Mouse (Mus musculus) ovary, adult 18-20 months (tissue): Measurements from ENCODE around the gene Mief2.
A peak's percentile ranks its signal among the peaks of the same experiment; 100 is the strongest.

Source experiments
- DNase-seq: peaks from one replicate; pipeline ENCODE4 v3.0.0; 2022; ENCODE audit warnings: low spot score, mixed read lengths

Gene Mief2

DNA sequence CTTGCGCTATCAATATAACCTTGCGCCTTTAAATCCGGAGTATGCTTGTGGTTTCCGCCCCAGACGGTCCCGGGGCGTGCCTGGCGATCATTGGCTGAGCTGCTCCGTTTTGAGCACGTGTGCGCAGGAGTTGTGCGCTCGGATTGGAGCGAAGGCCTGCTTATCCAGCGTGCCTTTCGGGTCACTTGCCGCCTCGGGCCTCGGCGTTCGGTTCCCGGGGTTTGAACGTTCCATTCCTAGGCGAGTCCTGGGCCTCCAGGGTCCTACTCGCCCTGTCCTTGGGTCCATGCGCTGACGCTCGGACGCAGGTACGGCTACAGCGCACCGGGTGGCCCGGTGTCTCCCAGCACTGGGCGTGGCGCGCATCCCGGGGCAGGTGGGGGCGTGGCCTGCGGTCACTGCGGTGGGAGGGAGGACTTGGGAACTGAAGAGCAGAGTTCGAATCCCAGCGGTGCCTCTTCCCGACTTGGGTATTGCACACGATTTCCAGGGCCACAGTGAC, at the start of gene Mief2:
Mief2 (plus strand) TSS at position 139 of the 502 bp plus-strand sequence.
- peak; percentile 91 for DNase-seq

- DNase-seq, result no peak
Measured at GRCm38 (mm10) chr11:60696165-60696564, 32.0 kb upstream of the Mief2 start.

DNA sequence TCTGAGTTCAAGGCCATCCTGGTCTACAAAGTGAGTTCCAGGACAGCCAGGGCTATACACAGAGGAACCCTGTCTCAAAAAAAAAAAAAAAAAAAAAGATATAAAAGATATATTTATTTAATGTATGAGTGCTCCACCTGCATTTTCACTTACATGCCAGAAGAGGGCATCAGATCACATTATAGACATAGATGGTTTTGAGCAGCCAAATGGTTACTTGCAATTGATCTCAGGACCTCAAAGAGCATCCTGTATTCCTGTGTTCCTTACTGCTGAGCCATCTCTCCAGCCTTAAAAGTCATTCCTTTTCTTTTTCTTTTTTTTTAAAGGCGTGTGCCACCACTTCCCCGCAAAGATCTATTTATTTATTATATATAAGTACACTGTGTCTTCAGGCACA, 30.6 kb upstream of the Mief2 start:
- no peak for DNase-seq

GRCm38 (mm10) chr11:60698806-60699523, 29.2 kb upstream of the Mief2 start:
- peak; percentile 63 for DNase-seq

- DNase-seq, result peak; percentile 84
Measured at GRCm38 (mm10) chr11:60699524-60700075, 28.6 kb upstream of the Mief2 start, which contains the start of gene Llgl1. Gene Llgl1 (plus strand): TSS chr11:60699723.

GRCm38 (mm10) chr11:60700320-60701185, 27.6 kb upstream of the Mief2 start:
- no peak for DNase-seq

- no peak for DNase-seq
Measured at GRCm38 (mm10) chr11:60701611-60702010, 26.6 kb upstream of the Mief2 start.

DNA sequence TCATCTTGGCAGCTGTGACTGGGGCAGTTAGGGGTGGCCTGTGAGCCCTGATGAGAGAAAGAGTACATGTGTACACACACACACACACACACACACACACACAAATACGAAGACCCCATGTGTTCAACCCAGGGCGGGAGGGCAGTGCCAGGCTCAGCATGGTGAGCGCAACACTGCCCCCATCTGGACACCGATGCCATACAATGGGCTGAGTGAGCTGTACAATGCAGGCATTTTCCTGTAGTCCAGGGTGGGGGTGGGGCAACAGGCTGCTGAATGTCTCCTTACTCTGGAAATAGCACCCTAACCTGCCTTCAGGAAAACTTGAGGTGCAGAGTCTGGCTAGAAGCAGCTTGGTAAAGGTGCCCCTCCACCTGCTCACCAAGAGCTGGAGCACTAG, 25.1 kb upstream of the Mief2 start:
- DNase-seq, result no peak

DNA sequence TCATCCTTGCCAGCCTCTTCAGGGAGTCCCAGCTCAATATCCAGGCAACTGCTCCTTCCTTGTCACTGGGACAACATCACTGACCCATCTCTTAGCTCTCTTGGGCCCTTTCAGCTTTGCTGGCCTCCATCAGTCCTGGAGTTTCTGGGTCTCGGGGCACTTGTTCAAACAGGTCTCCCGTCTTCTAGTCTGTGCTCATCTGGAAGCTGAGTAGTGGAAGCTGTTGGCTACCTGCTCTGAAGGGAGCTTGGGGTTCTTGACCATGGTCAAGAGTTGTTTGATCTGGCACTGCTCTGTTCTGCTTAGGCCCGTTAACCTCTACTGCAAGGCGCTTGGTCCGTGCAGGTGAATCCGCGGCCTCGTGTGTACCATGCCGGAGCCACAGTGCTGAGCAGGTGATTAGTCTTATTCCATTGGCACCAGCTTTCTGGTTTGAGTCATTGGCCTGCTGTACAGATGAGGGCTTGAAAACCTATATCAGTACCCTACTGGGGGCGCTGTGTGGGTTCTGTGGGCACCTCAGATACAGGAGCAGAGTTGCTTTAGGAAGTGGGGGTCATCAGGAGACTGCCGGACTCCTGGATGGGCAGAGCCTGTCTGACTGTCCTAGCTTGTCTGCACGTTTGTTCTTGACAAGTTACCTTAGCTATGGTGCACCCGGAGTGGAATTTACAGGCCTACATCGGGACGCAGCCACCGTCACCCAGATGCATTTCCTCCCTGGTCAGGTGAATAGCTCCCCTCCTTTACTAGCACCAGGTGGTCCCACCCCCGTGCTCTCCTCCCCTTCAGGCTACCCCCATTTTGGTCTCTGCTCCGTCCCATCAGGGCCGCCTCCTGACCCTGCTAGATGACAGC, 23.9 kb upstream of the Mief2 start:
- DNase-seq, result no peak

GRCm38 (mm10) chr11:60705255-60705654, 22.9 kb upstream of the Mief2 start:
- no peak for DNase-seq

DNA sequence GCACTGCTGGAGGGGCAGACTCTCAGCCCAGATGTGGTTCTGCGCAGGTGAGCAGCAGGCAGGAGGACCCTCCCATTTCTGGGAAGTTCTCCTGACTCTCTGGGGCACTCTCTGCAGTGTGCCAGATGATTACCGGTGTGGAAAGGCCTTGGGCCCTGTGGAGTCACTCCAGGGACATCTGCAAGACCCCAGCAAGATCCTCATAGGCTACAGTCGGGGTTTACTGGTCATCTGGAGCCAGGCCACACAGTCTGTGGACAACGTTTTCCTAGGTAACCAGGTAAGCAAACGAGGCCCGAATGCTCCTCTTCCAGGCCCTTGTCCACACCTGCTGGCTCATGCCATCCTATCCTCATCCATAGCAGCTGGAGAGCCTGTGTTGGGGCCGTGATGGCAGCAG, 22.1 kb upstream of the Mief2 start:
- no peak for DNase-seq

- no peak for DNase-seq
Measured at GRCm38 (mm10) chr11:60706696-60707480, 21.3 kb upstream of the Mief2 start.

GRCm38 (mm10) chr11:60707672-60708071, 20.5 kb upstream of the Mief2 start:
- DNase-seq, result peak; percentile 65

- no peak for DNase-seq
Measured at GRCm38 (mm10) chr11:60708631-60709030, 19.6 kb upstream of the Mief2 start.

DNA sequence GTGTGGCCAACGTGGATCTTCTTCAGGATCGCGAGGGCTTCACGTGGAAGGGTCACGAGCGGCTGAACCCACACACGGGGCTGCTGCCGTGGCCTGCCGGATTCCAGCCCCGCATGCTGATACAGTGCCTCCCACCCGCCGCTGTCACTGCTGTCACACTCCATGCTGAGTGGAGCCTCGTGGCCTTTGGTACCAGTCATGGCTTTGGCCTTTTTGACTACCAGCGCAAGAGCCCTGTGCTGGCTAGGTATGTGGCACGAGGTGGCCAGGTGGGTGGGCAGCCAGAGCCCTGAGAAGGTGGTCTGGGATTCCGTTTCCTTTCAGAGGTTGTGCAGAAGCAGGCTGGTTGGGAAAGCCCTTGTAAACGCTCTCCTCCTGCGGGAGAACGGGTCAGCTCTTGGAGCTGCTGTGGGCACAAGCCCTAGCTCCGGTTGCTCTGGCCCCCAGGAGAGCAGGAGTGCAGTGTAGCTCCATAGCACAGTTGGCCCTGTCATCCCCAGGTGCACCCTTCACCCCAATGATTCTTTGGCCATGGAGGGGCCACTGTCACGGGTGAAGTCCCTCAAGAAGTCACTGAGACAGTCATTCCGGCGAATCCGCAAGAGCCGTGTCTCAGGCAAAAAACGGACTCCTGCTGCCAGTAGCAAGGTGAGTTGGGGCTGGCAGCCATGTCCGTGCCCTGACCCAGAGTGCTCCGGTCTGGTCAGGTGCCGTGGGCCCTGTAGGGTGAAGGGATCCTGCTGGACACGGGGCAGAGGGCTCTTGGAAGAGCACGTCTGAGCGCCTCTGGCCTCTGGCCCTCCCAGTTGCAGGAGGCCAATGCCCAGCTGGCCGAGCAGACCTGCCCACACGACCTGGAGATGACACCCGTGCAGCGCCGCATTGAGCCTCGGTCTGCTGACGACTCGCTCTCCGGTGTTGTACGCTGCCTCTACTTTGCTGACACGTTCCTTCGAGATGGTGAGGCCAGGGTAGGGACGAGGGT, 18.4 kb upstream of the Mief2 start:
- DNase-seq, result no peak

DNA sequence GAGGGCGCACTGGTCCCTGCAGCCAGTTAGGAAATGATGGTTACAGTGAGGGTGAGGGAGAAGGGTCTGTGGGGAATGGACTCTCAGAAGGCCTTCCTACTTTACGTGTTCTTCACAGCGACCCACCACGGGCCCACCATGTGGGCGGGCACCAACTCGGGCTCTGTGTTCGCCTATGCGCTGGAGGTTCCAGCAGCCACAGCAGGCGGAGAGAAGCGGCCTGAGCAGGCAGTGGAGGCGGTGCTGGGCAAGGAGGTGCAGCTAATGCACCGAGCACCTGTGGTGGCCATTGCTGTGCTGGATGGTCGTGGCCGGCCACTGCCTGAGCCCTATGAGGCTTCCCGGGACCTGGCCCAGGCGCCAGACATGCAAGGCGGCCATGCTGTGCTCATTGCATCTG, 17.0 kb upstream of the Mief2 start:
- DNase-seq, result no peak

GRCm38 (mm10) chr11:60712040-60712439, 16.2 kb upstream of the Mief2 start:
- no peak for DNase-seq

- DNase-seq, result no peak
Measured at GRCm38 (mm10) chr11:60712639-60713255, 15.5 kb upstream of the Mief2 start.

GRCm38 (mm10) chr11:60715833-60716232, 12.4 kb upstream of the Mief2 start:
- DNase-seq, result no peak
